Mouse (Mus musculus): ENCODE data around the gene Cltb.
"Not testable (repeated sequence)": the region's sequence is repeated elsewhere in the genome, so short reads cannot be mapped to it uniquely, and the experiment has no call there.

Gene Cltb

GRCm38 (mm10) chr13:54610972-54611754 lies at the start of gene Cltb:
Gene Cltb (minus strand): TSS chr13:54611344.
- in situ Hi-C loops (cut with MboI; ENCODE audit: low sequenced_read_pairs) = no loop called here

GRCm38 (mm10) chr13:54660877-54661276 lies 49.7 kb upstream of the Cltb start:
- in situ Hi-C loops (cut with MboI; ENCODE audit: low sequenced_read_pairs) = no loop called here

DNA sequence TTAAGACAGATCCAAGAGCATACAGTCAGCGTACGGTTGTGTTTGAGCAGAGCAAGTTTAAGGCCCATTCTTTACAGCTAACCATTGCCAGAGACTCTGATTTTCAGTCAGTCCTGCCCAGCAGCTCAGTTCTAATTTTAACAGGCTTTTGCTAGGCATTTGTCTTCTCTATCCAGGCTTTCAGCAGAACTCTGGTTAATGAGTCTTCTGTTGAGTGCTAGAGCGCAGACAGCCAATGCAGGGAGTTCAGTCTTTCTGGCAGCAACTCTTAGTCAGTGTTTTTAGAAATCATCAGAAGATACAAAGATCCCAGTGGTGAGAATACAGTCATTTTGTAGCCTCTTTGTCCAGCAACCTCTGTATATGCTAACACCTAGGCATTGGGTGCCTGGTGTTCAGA lies 39.3 kb upstream of the Cltb start:
- in situ Hi-C loops (cut with MboI; ENCODE audit: low sequenced_read_pairs) = no loop called here

- in situ Hi-C loops (cut with MboI; ENCODE audit: low sequenced_read_pairs) = no loop called here
These were observed 23.9 kb upstream of the Cltb start for GRCm38 (mm10) chr13:54635011-54635410.

GRCm38 (mm10) chr13:54632731-54633277 lies 21.7 kb upstream of the Cltb start:
- in situ Hi-C loops (cut with MboI; ENCODE audit: low sequenced_read_pairs) = no loop called here

DNA sequence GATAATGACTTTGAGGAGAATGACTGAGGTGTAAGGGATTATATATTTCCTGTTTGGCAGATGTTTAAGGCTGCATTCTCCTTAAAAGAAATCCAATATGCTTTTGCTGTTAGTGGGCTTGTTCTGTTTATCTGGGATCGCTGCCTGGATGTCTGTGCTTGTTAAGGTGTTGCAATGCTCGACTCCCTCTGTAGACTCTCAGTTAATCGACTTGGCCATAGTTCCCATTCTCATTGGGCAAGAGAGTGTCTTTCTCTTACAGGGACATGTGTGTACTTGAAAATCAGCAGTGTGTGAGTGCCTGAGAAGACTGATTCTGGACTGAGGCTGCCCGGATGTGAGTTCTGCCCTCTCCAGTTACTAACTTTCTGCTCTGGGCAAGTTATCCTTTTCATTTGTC lies 18.0 kb upstream of the Cltb start:
- in situ Hi-C loops (cut with MboI; ENCODE audit: low sequenced_read_pairs) = no loop called here

DNA sequence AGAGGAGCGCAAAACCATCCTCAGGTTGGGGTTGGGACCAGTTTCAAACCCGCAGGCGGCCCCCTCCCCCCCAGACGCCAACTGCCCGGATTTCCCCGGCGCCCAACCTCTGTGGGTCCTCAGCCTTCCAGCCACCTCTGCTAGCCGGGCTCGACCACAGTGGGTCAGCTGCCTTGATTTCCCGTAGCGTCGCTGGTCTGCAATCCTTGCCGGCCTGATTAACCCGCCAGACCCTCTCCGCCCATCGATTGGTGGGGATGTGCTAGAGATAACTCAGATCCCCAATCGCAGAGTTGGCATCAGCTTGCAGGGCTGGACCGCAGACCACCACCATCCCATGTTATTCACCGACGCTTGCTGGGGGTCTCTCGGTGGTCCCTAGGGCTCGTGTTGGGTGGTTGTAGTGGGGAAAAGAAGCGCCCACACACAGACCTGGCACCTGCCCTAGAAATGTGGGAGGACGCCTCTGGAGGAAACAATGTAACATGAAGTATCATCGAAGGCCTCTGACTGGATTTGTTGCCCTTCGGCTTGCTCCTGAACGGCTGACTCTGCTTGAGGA lies 10.9 kb upstream of the Cltb start:
- in situ Hi-C loops (cut with MboI; ENCODE audit: low sequenced_read_pairs) = no loop called here

DNA sequence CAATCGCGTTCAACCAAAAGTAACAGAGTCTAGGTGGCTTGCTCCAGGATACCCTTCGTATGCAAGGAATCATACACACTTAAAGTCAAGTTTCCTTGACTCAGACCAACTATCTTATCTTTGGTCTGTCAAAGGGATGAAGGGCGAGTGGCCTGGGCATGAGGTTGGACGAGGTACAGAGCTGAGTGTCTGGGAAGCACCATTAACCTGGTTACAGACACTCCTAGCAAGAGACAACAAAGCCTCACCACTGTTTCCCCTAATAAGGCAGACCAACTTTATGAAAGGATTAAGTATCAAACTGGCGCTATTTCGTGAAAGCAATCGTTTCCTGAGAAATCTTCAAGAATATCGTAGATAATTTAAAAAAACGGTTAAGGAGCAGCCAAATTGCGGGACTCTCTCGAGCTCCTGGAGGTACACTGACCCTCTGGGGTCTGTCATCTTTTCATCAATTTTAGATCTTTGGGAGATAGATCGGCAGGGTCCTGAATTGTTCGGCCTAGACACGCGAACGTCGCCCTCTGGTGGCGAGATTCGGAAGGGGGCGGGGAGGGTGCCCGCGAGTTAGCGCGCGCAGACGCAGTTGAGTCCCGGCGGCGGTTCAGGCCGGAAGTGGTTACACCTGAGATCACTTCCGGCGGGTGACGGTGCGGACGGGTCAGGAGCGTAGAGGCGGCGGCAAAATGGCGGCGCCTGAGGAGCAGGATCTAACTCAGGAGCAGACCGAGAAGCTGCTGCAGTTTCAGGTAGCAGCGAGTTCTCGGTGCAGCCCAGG lies 10.2 kb upstream of the Cltb start, which contains the start of gene Faf2:
Faf2 (plus strand) TSS at position 630 of the 778 bp plus-strand sequence.
- in situ Hi-C loops (cut with MboI; ENCODE audit: low sequenced_read_pairs) = no loop called here

DNA sequence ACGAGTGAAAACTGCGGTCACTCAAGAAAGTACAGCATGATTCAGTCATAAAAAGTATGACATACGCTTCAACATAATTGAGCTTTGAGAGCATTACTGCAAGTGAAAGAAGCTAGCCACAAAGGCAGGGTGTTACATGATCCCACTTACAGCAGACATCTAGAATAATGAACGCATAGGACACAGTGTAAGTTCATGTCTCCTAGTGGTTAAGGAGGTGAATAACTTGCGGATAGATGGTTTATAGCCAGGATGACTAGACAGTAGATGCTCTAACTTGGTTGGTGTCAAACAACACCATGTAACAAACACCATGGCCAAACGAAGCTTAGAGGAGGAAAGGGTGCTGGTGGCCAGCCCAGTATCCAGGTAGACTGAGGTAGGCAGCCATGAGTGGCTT lies 5.9 kb upstream of the Cltb start:
- in situ Hi-C loops (cut with MboI; ENCODE audit: low sequenced_read_pairs) = no loop called here

- in situ Hi-C loops (cut with MboI; ENCODE audit: low sequenced_read_pairs) = no loop called here
These were observed 5.2 kb upstream of the Cltb start for GRCm38 (mm10) chr13:54616307-54616706.

- in situ Hi-C loops (cut with MboI; ENCODE audit: low sequenced_read_pairs) = not testable (repeated sequence)
These were observed 2.0 kb upstream of the Cltb start for GRCm38 (mm10) chr13:54613141-54613540.

GRCm38 (mm10) chr13:54610613-54610971 lies 552 bp downstream of the Cltb start:
- in situ Hi-C loops (cut with MboI; ENCODE audit: low sequenced_read_pairs) = no loop called here

DNA sequence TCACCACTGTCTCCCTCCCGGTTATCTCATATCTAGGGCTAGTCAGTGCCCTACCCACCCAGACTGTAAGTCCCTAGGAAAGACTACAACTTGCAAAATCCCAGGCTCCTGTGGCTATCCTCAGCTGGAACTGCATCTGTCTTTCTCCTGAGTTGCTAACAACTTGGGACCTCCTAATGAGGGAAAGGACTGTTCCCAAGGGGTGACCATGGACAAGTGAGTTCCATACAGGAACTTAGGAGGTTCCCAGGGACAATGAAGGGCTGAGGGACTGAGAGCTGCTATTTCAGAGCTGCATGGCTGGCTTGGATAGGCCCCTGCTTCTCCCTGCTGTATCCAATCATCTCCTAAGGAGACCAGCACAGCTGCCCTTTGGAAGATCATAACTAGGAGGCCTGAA lies 1.8 kb downstream of the Cltb start:
- in situ Hi-C loops (cut with MboI; ENCODE audit: low sequenced_read_pairs) = no loop called here

DNA sequence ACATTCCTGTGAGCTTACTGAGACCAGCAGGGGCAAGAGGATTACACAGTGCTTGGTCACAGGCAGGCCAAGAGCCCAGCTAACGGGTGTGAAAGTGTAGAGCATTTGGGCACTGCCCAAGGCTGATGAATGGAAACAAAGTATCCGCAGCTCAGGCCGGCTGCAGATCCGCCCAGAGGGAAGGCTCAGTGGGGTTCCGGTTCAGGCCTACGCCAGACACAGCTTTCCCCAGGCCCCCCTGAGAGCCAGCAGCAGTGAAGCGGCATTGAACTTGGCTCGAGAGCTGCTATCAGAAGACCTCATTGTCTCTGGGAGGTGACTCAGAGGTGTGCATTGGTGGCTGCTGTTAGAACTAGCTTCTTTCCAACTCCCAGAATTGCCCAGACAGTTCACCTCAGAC lies 2.5 kb downstream of the Cltb start:
- in situ Hi-C loops (cut with MboI; ENCODE audit: low sequenced_read_pairs) = no loop called here

GRCm38 (mm10) chr13:54608002-54608401 lies 3.1 kb downstream of the Cltb start:
- in situ Hi-C loops (cut with MboI; ENCODE audit: low sequenced_read_pairs) = no loop called here

DNA sequence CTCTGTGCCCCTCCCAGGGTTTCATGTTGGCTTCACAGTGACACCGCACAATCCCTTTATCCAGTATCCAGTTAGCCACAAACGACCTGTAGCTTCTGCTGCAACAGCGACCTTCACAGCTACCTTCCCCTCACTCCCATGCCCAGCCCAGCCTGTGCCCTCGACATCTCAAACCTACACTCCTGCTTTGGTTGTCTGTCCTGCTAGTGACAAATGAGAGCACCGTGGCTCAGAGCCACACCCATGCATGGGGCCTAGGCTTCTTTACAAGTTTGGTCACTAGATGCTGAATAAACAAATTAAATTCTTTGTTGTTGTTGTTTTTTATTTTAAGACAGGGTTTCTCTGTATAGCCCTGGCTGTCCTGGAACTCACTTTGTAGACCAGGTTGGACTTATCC lies 3.9 kb downstream of the Cltb start:
- in situ Hi-C loops (cut with MboI; ENCODE audit: low sequenced_read_pairs) = no loop called here

- in situ Hi-C loops (cut with MboI; ENCODE audit: low sequenced_read_pairs) = no loop called here
These were observed 5.7 kb downstream of the Cltb start for GRCm38 (mm10) chr13:54605426-54605825.

GRCm38 (mm10) chr13:54604221-54604620 lies 6.9 kb downstream of the Cltb start:
- in situ Hi-C loops (cut with MboI; ENCODE audit: low sequenced_read_pairs) = no loop called here

- in situ Hi-C loops (cut with MboI; ENCODE audit: low sequenced_read_pairs) = no loop called here
These were observed 7.6 kb downstream of the Cltb start for GRCm38 (mm10) chr13:54603501-54603900.

DNA sequence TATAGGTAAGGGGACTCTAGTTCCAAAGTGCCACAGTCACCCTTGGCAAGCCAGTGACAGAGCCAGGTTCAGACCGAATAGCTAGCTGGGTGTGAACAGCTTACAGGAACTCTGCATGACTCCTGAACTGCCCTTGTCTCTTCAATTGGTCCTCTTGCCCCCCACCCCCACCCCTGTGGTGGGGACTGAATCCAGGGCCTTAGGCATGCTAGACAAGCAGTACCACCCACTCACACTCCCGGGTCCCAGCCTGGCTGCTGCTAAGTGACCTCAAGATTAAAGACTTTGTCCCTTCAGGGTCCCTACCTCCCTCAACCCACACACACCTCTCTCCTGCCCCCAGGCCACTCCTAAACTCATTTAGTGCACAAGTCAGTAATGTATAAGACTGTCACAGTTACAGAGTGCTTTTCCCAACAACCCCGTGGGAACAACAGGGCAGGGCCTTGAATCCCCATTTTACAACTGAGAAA lies 8.5 kb downstream of the Cltb start:
- in situ Hi-C loops (cut with MboI; ENCODE audit: low sequenced_read_pairs) = no loop called here

GRCm38 (mm10) chr13:54598622-54599143 lies 12.5 kb downstream of the Cltb start:
- in situ Hi-C loops (cut with MboI; ENCODE audit: low sequenced_read_pairs) = no loop called here

Data from CH12F3 (cell line).